Mouse (Mus musculus): Measurements from ENCODE around the gene Sf3a2. TPM values are rescaled to one million over a fixed set of nuclear protein-coding genes. Genes with fewer than 3 reads are reported as not detected.

The Sf3a2 gene
- polyA plus RNA-seq, 1 experiment from 2014 or later: 78.9 TPM

DNA sequence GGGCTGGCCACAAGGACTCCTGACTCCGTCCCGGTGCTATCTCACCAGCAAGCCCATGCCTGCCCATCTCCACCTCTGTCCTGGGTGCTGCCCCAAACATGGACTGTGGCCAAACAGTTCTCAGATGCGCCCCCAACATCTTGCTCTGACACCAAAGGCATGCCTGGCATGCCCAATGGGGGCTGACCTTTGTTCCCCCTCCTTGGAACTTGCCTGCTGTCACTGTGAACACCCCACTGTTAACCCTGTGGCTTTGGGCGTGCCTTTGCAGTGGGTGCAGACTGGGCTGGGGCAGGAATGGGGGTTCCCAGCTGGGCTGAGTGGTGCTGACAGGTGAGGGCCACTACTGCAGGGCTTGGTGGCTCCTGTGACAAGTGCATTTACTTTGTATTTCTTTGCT, 4.2 kb upstream of the Sf3a2 start:
- Histone ChIP-seq H3K4me2 (no peak overlapping the region), H3K4me3 (no peak overlapping the region)
- WGBS: 86% methylated on average over 4 of the region's 4 CpGs

GRCm38 (mm10) chr10:80794750-80795149, 3.2 kb upstream of the Sf3a2 start:
- peaks cover 67% of the 10 kb centered on the region for H3K36me3 ChIP-seq
- 83% methylated on average over 8 of the region's 8 CpGs for WGBS

More for the DNA sequence above, 4.2 kb upstream of the Sf3a2 start:
- Histone ChIP-seq H3K27ac (no peak overlapping the region), H3K27me3 (no peaks in the 10 kb centered on the region), H3K36me3 (peaks cover 76% of the 10 kb centered on the region), H3K9ac (0 out of 2 replicates have a peak overlapping the region, but pooled peaks have one; percentile 11), H3K9me3 (no peaks in the 10 kb centered on the region), H3K4me1 (peaks cover 13% of the 10 kb centered on the region)
- no peak for ATAC-seq (ENCODE audit: insufficient number of reproducible peaks, insufficient read depth, low FRiP score, low TSS enrichment, low read depth)

GRCm38 (mm10) chr10:80796307-80796848, 1.6 kb upstream of the Sf3a2 start:
- Histone ChIP-seq H3K9me3 (no peaks in the 10 kb centered on the region), H3K9ac (peak overlapping the region; percentile 99; the same call in 1 of the 2 replicates), H3K4me2 (peak overlapping the region; percentile 83), H3K27ac (no peak overlapping the region), H3K27me3 (no peaks in the 10 kb centered on the region), H3K4me3 (peak overlapping the region; percentile 93), H3K36me3 (peaks cover 63% of the 10 kb centered on the region), H3K4me1 (peaks cover 27% of the 10 kb centered on the region)
- no peak for ATAC-seq (ENCODE audit: insufficient number of reproducible peaks, insufficient read depth, low FRiP score, low TSS enrichment, low read depth)
- WGBS: 82% methylated on average over 9 of the region's 9 CpGs

More at GRCm38 (mm10) chr10:80794750-80795149, 3.2 kb upstream of the Sf3a2 start:
- Histone ChIP-seq H3K9me3 (no peaks in the 10 kb centered on the region), H3K4me1 (peaks cover 19% of the 10 kb centered on the region), H3K27ac (no peak overlapping the region), H3K4me2 (no peak overlapping the region), H3K4me3 (no peak overlapping the region), H3K9ac (no peak overlapping the region), H3K27me3 (no peaks in the 10 kb centered on the region)
- ATAC-seq (ENCODE audit: insufficient number of reproducible peaks, insufficient read depth, low FRiP score, low TSS enrichment, low read depth): no peak

DNA sequence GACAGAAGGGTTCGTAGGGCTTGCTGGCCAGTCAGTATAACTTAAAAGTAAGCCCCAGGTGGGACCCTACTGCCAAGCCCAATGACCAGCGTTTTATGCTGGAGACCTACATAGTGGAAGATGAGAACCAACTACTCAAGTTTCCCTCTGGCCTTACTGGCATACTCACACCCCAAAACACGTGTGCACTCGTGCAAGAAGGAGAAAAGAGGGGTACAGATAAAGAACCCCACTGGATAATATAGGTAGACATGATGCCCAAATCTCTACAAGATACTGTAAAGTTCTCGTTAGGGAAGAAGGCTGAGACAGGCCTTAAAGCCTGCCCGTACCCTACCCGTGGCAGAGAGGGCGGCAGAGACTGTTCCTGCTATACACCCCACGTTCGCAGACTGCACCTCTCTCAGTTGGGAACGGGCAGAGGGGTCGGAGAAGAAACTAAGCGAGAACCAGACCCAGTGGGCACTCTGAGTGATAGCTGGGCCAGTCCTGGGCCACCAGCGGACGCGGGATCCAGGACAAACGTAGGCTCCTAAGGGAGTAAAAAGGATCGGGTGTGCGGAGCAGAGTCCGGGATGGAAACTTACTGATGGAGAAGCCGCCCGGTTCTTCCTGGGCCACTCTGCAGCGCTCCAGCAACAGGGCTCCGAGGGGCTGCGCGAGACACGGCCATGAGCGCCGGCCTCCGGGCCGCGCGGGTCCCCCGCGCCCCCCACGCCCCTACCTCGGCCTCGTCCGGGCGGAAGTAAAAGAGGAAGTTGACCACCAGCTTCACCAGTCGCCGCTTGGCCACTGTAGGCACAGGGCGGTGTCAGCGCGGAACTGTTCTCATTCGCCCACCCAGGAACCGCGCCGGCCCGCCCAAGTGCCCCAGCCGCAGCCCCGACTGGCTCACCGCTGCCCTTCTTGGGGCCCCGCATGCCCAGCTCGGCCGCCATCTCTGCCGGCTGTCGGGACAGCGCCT, 530 bp upstream of the Sf3a2 start:
- Histone ChIP-seq H3K4me3 (peak overlapping the region; percentile 93), H3K36me3 (peaks cover 63% of the 10 kb centered on the region), H3K27me3 (no peaks in the 10 kb centered on the region), H3K9me3 (no peaks in the 10 kb centered on the region), H3K4me2 (peak overlapping the region; percentile 83), H3K27ac (peak overlapping the region; percentile 97), H3K4me1 (peaks cover 27% of the 10 kb centered on the region), H3K9ac (peak overlapping the region; percentile 99)
- ATAC-seq (ENCODE audit: insufficient number of reproducible peaks, insufficient read depth, low FRiP score, low TSS enrichment, low read depth): peak; percentile 12; the same call in 1 of the 2 replicates
- 2% methylated on average over 58 of the region's 59 CpGs for WGBS

DNA sequence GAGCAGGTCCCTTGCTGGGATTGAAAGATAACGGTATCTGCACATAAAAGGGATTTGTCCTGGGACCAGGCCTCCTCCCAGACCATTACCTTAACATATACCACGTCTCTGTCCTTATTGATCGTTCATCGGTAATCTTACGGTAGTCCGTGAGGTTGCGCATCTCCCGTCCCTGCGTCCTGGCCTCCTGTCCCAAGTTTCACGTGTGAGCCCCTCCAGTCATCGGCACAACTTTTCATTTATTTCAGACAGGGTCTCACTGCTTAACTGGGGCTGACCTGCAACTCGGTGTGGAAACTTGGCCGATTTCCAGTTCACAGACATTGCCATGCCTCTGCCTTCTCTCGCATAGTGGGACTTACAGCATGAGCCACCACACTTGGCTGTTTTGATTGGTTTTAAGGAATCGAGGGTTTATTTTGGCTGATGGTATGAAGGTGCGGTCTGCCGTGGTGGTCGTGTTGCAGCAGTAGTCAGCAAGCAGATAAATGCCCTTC, 1.1 kb downstream of the Sf3a2 start:
- no peak for ATAC-seq (ENCODE audit: insufficient number of reproducible peaks, insufficient read depth, low FRiP score, low TSS enrichment, low read depth)
- 3% methylated on average over 18 of the region's 18 CpGs for WGBS
- Histone ChIP-seq H3K4me3 (peak overlapping the region; percentile 93), H3K9me3 (no peaks in the 10 kb centered on the region), H3K27ac (peak overlapping the region; percentile 97), H3K27me3 (no peaks in the 10 kb centered on the region), H3K36me3 (peaks cover 63% of the 10 kb centered on the region), H3K9ac (peak overlapping the region; percentile 99), H3K4me2 (peak overlapping the region; percentile 83), H3K4me1 (peaks cover 27% of the 10 kb centered on the region)

- Histone ChIP-seq H3K27me3 (0 out of 2 replicates have a peak, but pooled peaks cover 9% of the 10 kb centered on the region), H3K9ac (peak overlapping the region; percentile 40; the same call in 1 of the 2 replicates), H3K9me3 (no peaks in the 10 kb centered on the region), H3K4me2 (no peak overlapping the region), H3K4me3 (no peak overlapping the region), H3K36me3 (peaks cover 52% of the 10 kb centered on the region), H3K4me1 (peaks cover 28% of the 10 kb centered on the region), H3K27ac (no peak overlapping the region)
- 84% methylated on average over 10 of the region's 10 CpGs for WGBS
- ATAC-seq (ENCODE audit: insufficient number of reproducible peaks, insufficient read depth, low FRiP score, low TSS enrichment, low read depth): no peak
Measured at GRCm38 (mm10) chr10:80802204-80802912, 4.4 kb downstream of the Sf3a2 start.

DNA sequence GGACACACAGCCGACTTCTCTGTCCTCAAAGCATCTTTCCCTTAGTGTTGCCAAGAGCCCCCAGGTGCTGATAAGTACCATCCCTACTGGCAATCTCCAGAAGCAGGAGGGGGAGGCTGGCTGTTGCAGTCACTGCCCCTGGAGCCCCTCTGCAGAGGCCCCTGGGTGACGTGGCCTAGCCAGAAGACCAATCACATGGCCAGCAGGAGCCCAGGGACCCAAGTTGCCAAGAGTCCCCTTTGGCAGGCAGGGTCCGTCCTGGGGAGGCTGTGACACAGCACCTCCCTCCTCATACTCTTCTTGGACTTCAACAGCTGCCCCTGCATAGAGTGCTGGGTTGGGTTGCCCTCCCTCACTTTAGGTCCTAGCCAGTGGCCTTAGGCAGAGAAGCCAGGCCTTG, 5.0 kb downstream of the Sf3a2 start:
- Histone ChIP-seq H3K9me3 (no peaks in the 10 kb centered on the region), H3K27me3 (peaks cover 12% of the 10 kb centered on the region), H3K36me3 (peaks cover 52% of the 10 kb centered on the region), H3K27ac (no peak overlapping the region; the same call in 1 of the 2 replicates), H3K4me2 (no peak overlapping the region), H3K9ac (no peak overlapping the region), H3K4me3 (no peak overlapping the region), H3K4me1 (peaks cover 35% of the 10 kb centered on the region)
- 79% methylated on average over 3 of the region's 3 CpGs for WGBS
- no peak for ATAC-seq (ENCODE audit: insufficient number of reproducible peaks, insufficient read depth, low FRiP score, low TSS enrichment, low read depth)

DNA sequence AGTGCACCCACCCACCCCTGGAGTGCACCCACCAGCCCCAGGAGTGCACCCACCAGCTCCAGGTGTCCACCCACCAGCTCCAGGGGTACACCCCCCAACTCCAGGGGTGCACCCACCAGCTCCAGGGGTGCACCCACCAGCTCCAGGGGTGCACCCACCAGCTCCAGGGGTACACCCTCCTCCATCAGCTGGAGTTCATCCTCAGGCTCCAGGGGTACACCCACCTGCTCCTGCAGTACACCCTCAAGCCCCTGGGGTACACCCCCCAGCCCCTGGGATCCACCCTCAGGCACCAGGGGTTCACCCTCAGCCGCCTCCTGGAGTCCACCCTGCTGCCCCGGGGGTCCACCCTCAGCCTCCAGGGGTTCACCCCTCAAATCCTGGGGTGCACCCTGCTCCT, 6.3 kb downstream of the Sf3a2 start:
- H3K4me1 ChIP-seq: peaks cover 47% of the 10 kb centered on the region
- WGBS: 100% methylated on average over 2 of the region's 2 CpGs

DNA sequence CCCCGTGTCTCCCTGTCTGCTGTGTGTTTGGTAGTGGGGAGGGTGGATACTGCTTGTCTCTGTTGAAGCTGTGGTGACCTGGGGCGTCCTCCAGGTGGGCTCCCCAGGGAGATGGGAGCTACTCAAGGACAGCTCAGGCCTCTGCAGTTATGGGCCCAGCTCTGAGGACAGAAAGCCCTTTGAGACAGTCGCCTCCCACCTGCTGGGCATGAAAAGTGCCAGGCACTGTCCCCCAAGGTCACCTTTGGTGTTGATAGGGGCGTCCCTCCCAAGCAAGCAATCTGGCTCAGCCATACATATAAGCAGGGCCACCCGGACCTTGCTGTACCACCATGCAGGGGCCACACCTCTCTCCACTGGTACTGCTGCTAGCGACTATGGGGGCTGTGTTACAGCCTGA, 6.9 kb downstream of the Sf3a2 start, which contains the start of gene Amh:
Amh (plus strand) TSS at position 328 of the 400 bp plus-strand sequence.
- no peaks in the 10 kb centered on the region for H3K9me3 ChIP-seq
- peaks cover 31% of the 10 kb centered on the region for H3K27me3 ChIP-seq
- H3K4me1 ChIP-seq: peaks cover 43% of the 10 kb centered on the region
- ATAC-seq (ENCODE audit: insufficient number of reproducible peaks, insufficient read depth, low FRiP score, low TSS enrichment, low read depth): no peak
- H3K4me2 ChIP-seq: peak within 1 kb of the TSS; percentile 94; the same call in 1 of the 2 replicates
- no peak within 1 kb of the TSS for H3K27ac ChIP-seq
- H3K4me3 ChIP-seq: 0 out of 2 replicates have a peak within 1 kb of the TSS, but pooled peaks have one; percentile 51
- peaks cover 52% of the 10 kb centered on the region for H3K36me3 ChIP-seq
- WGBS: 64% methylated on average over 6 of the region's 6 CpGs
- peak within 1 kb of the TSS; percentile 32; the same call in 1 of the 2 replicates for H3K9ac ChIP-seq

More for the DNA sequence above, 6.3 kb downstream of the Sf3a2 start:
- no peak overlapping the region for H3K4me2 ChIP-seq
- peak overlapping the region; percentile 32; the same call in 1 of the 2 replicates for H3K9ac ChIP-seq
- H3K27me3 ChIP-seq: peaks cover 26% of the 10 kb centered on the region
- H3K27ac ChIP-seq: no peak overlapping the region
- peaks cover 52% of the 10 kb centered on the region for H3K36me3 ChIP-seq
- ATAC-seq (ENCODE audit: insufficient number of reproducible peaks, insufficient read depth, low FRiP score, low TSS enrichment, low read depth): no peak
- no peak overlapping the region for H3K4me3 ChIP-seq
- no peaks in the 10 kb centered on the region for H3K9me3 ChIP-seq

DNA sequence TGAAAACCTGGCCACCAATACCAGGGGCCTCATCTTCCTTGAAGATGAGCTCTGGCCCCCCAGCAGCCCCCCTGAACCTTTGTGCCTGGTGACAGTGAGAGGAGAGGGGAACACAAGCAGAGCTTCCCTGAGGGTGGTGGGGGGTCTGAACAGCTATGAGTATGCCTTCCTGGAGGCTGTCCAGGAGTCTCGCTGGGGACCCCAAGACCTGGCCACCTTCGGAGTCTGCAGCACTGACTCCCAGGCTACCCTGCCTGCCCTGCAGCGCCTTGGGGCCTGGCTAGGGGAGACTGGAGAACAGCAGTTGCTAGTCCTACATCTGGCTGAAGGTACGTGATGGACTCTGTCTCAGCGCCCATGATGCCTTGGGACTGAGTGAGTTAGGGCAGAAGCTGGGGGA, 7.3 kb downstream of the Sf3a2 start:
- Histone ChIP-seq H3K27me3 (peaks cover 35% of the 10 kb centered on the region), H3K36me3 (peaks cover 52% of the 10 kb centered on the region), H3K27ac (no peak overlapping the region), H3K9me3 (no peaks in the 10 kb centered on the region), H3K4me3 (no peak overlapping the region), H3K9ac (0 out of 2 replicates have a peak overlapping the region, but pooled peaks have one; percentile 32), H3K4me2 (no peak overlapping the region), H3K4me1 (peaks cover 43% of the 10 kb centered on the region)
- ATAC-seq (ENCODE audit: insufficient number of reproducible peaks, insufficient read depth, low FRiP score, low TSS enrichment, low read depth): no peak
- 73% methylated on average over 5 of the region's 5 CpGs for WGBS

- Histone ChIP-seq H3K4me1 (peaks cover 42% of the 10 kb centered on the region), H3K4me3 (0 out of 2 replicates have a peak overlapping the region, but pooled peaks have one; percentile 51), H3K36me3 (peaks cover 46% of the 10 kb centered on the region), H3K9ac (no peak overlapping the region), H3K27me3 (peaks cover 41% of the 10 kb centered on the region), H3K4me2 (peak overlapping the region; percentile 94; the same call in 1 of the 2 replicates), H3K27ac (no peak overlapping the region), H3K9me3 (no peaks in the 10 kb centered on the region)
- WGBS: 20% methylated on average over 3 of the region's 3 CpGs
- ATAC-seq (ENCODE audit: insufficient number of reproducible peaks, insufficient read depth, low FRiP score, low TSS enrichment, low read depth): no peak
Measured at GRCm38 (mm10) chr10:80805925-80806324, 7.9 kb downstream of the Sf3a2 start.

Measured in embryonic facial prominence, embryonic 13.5 days (tissue).